Mouse (Mus musculus): ENCODE results near the gene Slc22a13. TPM values are rescaled to one million over a fixed set of nuclear protein-coding genes. Genes with fewer than 3 reads are reported as not detected.

Gene Slc22a13
- polyA plus RNA-seq, 1 experiment from 2014 or later = not detected

GRCm38 (mm10) chr9:119155826-119156225 lies 53.1 kb downstream of the Slc22a13 start:
- WGBS = 46% methylated on average over 7 of the region's 7 CpGs
- no peaks in the 10 kb centered on the region for H3K9me3 ChIP-seq (ENCODE audit: control insufficient read depth, low read depth, low read length)
- H3K4me1 ChIP-seq (ENCODE audit: control insufficient read depth, insufficient read depth, low read length) = no peaks in the 10 kb centered on the region
- no peaks in the 10 kb centered on the region for H3K27me3 ChIP-seq (ENCODE audit: control insufficient read depth, insufficient read depth, low read length)
- H3K27ac ChIP-seq (ENCODE audit: low read length) = no peak overlapping the region
- no peak overlapping the region for H3K4me3 ChIP-seq (ENCODE audit: low read depth, low read length)
- no peaks in the 10 kb centered on the region for H3K36me3 ChIP-seq (ENCODE audit: control insufficient read depth, insufficient read depth, low read length)
- no peak overlapping the region for H3K9ac ChIP-seq (replicated peaks; ENCODE audit: low read depth, low read length)
- H3K4me2 ChIP-seq (replicated peaks; ENCODE audit: low read depth, low read length) = peak overlapping the region; percentile 51; the same call in 1 of the 2 replicates
- ATAC-seq (ENCODE audit: insufficient number of reproducible peaks, insufficient read depth, low FRiP score, low read depth) = peak; percentile 7; the same call in 1 of the 2 replicates

GRCm38 (mm10) chr9:119155416-119155815 lies 53.5 kb downstream of the Slc22a13 start:
- Histone ChIP-seq H3K9me3 (ENCODE audit: control insufficient read depth, low read depth, low read length) (no peaks in the 10 kb centered on the region), H3K36me3 (ENCODE audit: control insufficient read depth, insufficient read depth, low read length) (no peaks in the 10 kb centered on the region), H3K4me1 (ENCODE audit: control insufficient read depth, insufficient read depth, low read length) (no peaks in the 10 kb centered on the region), H3K27me3 (ENCODE audit: control insufficient read depth, insufficient read depth, low read length) (no peaks in the 10 kb centered on the region), H3K4me2 (replicated peaks; ENCODE audit: low read depth, low read length) (no peak overlapping the region), H3K4me3 (ENCODE audit: low read depth, low read length) (no peak overlapping the region), H3K9ac (replicated peaks; ENCODE audit: low read depth, low read length) (no peak overlapping the region), H3K27ac (ENCODE audit: low read length) (no peak overlapping the region)
- no peak for ATAC-seq (ENCODE audit: insufficient number of reproducible peaks, insufficient read depth, low FRiP score, low read depth)
- 78% methylated on average over 8 of the region's 8 CpGs for WGBS

GRCm38 (mm10) chr9:119151751-119152150 lies 57.1 kb downstream of the Slc22a13 start:
- H3K9me3 ChIP-seq (ENCODE audit: control insufficient read depth, low read depth, low read length) = no peaks in the 10 kb centered on the region
- 45% methylated on average over 2 of the region's 2 CpGs for WGBS
- H3K9ac ChIP-seq (replicated peaks; ENCODE audit: low read depth, low read length) = no peak overlapping the region

GRCm38 (mm10) chr9:119149601-119150000 lies 59.3 kb downstream of the Slc22a13 start:
- ATAC-seq (ENCODE audit: insufficient number of reproducible peaks, insufficient read depth, low FRiP score, low read depth) = no peak; the same call in 1 of the 2 replicates
- Histone ChIP-seq H3K36me3 (ENCODE audit: control insufficient read depth, insufficient read depth, low read length) (no peaks in the 10 kb centered on the region), H3K27ac (ENCODE audit: low read length) (no peak overlapping the region), H3K4me3 (ENCODE audit: low read depth, low read length) (no peak overlapping the region), H3K4me1 (ENCODE audit: control insufficient read depth, insufficient read depth, low read length) (no peaks in the 10 kb centered on the region), H3K9ac (replicated peaks; ENCODE audit: low read depth, low read length) (no peak overlapping the region), H3K9me3 (ENCODE audit: control insufficient read depth, low read depth, low read length) (no peaks in the 10 kb centered on the region), H3K4me2 (replicated peaks; ENCODE audit: low read depth, low read length) (no peak overlapping the region), H3K27me3 (ENCODE audit: control insufficient read depth, insufficient read depth, low read length) (no peaks in the 10 kb centered on the region)
- WGBS = 24% methylated on average over 5 of the region's 5 CpGs

More at GRCm38 (mm10) chr9:119151751-119152150, 57.1 kb downstream of the Slc22a13 start:
- Histone ChIP-seq H3K36me3 (ENCODE audit: control insufficient read depth, insufficient read depth, low read length) (no peaks in the 10 kb centered on the region), H3K27ac (ENCODE audit: low read length) (no peak overlapping the region), H3K4me2 (replicated peaks; ENCODE audit: low read depth, low read length) (no peak overlapping the region), H3K27me3 (ENCODE audit: control insufficient read depth, insufficient read depth, low read length) (no peaks in the 10 kb centered on the region), H3K4me3 (ENCODE audit: low read depth, low read length) (no peak overlapping the region), H3K4me1 (ENCODE audit: control insufficient read depth, insufficient read depth, low read length) (no peaks in the 10 kb centered on the region)
- no peak for ATAC-seq (ENCODE audit: insufficient number of reproducible peaks, insufficient read depth, low FRiP score, low read depth)

GRCm38 (mm10) chr9:119146098-119146770 lies 62.7 kb downstream of the Slc22a13 start:
- H3K4me2 ChIP-seq (replicated peaks; ENCODE audit: low read depth, low read length) = no peak overlapping the region
- H3K27me3 ChIP-seq (ENCODE audit: control insufficient read depth, insufficient read depth, low read length) = no peaks in the 10 kb centered on the region
- no peaks in the 10 kb centered on the region for H3K9me3 ChIP-seq (ENCODE audit: control insufficient read depth, low read depth, low read length)
- no peaks in the 10 kb centered on the region for H3K36me3 ChIP-seq (ENCODE audit: control insufficient read depth, insufficient read depth, low read length)
- H3K27ac ChIP-seq (ENCODE audit: low read length) = no peak overlapping the region
- no peak overlapping the region for H3K9ac ChIP-seq (replicated peaks; ENCODE audit: low read depth, low read length)
- H3K4me3 ChIP-seq (ENCODE audit: low read depth, low read length) = no peak overlapping the region
- no peaks in the 10 kb centered on the region for H3K4me1 ChIP-seq (ENCODE audit: control insufficient read depth, insufficient read depth, low read length)
- ATAC-seq (ENCODE audit: insufficient number of reproducible peaks, insufficient read depth, low FRiP score, low read depth) = no peak
- 66% methylated on average over 13 of the region's 13 CpGs for WGBS

GRCm38 (mm10) chr9:119145638-119146037 lies 63.3 kb downstream of the Slc22a13 start:
- H3K9ac ChIP-seq (replicated peaks; ENCODE audit: low read depth, low read length) = no peak overlapping the region
- H3K4me1 ChIP-seq (ENCODE audit: control insufficient read depth, insufficient read depth, low read length) = no peaks in the 10 kb centered on the region
- H3K4me2 ChIP-seq (replicated peaks; ENCODE audit: low read depth, low read length) = no peak overlapping the region
- no peaks in the 10 kb centered on the region for H3K27me3 ChIP-seq (ENCODE audit: control insufficient read depth, insufficient read depth, low read length)
- H3K27ac ChIP-seq (ENCODE audit: low read length) = no peak overlapping the region
- no peak for ATAC-seq (ENCODE audit: insufficient number of reproducible peaks, insufficient read depth, low FRiP score, low read depth)
- no peak overlapping the region for H3K4me3 ChIP-seq (ENCODE audit: low read depth, low read length)
- H3K36me3 ChIP-seq (ENCODE audit: control insufficient read depth, insufficient read depth, low read length) = no peaks in the 10 kb centered on the region
- no peaks in the 10 kb centered on the region for H3K9me3 ChIP-seq (ENCODE audit: control insufficient read depth, low read depth, low read length)
- WGBS = 67% methylated on average over 6 of the region's 6 CpGs

- no peak overlapping the region for H3K4me2 ChIP-seq (replicated peaks; ENCODE audit: low read depth, low read length)
- no peaks in the 10 kb centered on the region for H3K9me3 ChIP-seq (ENCODE audit: control insufficient read depth, low read depth, low read length)
- no peaks in the 10 kb centered on the region for H3K4me1 ChIP-seq (ENCODE audit: control insufficient read depth, insufficient read depth, low read length)
- H3K27ac ChIP-seq (ENCODE audit: low read length) = no peak overlapping the region
- H3K27me3 ChIP-seq (ENCODE audit: control insufficient read depth, insufficient read depth, low read length) = no peaks in the 10 kb centered on the region
- no peak overlapping the region for H3K9ac ChIP-seq (replicated peaks; ENCODE audit: low read depth, low read length)
- 58% methylated on average over 10 of the region's 10 CpGs for whole genome bisulfite sequencing
- ATAC-seq (ENCODE audit: insufficient number of reproducible peaks, insufficient read depth, low FRiP score, low read depth) = no peak
- no peak overlapping the region for H3K4me3 ChIP-seq (ENCODE audit: low read depth, low read length)
- no peaks in the 10 kb centered on the region for H3K36me3 ChIP-seq (ENCODE audit: control insufficient read depth, insufficient read depth, low read length)
These were observed 63.8 kb downstream of the Slc22a13 start for GRCm38 (mm10) chr9:119145137-119145536.

GRCm38 (mm10) chr9:119144696-119145095 lies 64.2 kb downstream of the Slc22a13 start:
- no peaks in the 10 kb centered on the region for H3K9me3 ChIP-seq (ENCODE audit: control insufficient read depth, low read depth, low read length)
- H3K27ac ChIP-seq (ENCODE audit: low read length) = no peak overlapping the region
- H3K9ac ChIP-seq (replicated peaks; ENCODE audit: low read depth, low read length) = no peak overlapping the region
- 79% methylated on average over 8 of the region's 8 CpGs for WGBS
- ATAC-seq (ENCODE audit: insufficient number of reproducible peaks, insufficient read depth, low FRiP score, low read depth) = no peak
- no peaks in the 10 kb centered on the region for H3K27me3 ChIP-seq (ENCODE audit: control insufficient read depth, insufficient read depth, low read length)
- no peaks in the 10 kb centered on the region for H3K36me3 ChIP-seq (ENCODE audit: control insufficient read depth, insufficient read depth, low read length)
- no peaks in the 10 kb centered on the region for H3K4me1 ChIP-seq (ENCODE audit: control insufficient read depth, insufficient read depth, low read length)
- H3K4me2 ChIP-seq (replicated peaks; ENCODE audit: low read depth, low read length) = no peak overlapping the region
- H3K4me3 ChIP-seq (ENCODE audit: low read depth, low read length) = no peak overlapping the region

GRCm38 (mm10) chr9:119143372-119143771 lies 65.5 kb downstream of the Slc22a13 start:
- WGBS = 69% methylated on average over 9 of the region's 9 CpGs
- Histone ChIP-seq H3K9me3 (ENCODE audit: control insufficient read depth, low read depth, low read length) (no peaks in the 10 kb centered on the region), H3K4me2 (replicated peaks; ENCODE audit: low read depth, low read length) (no peak overlapping the region), H3K36me3 (ENCODE audit: control insufficient read depth, insufficient read depth, low read length) (no peaks in the 10 kb centered on the region), H3K27me3 (ENCODE audit: control insufficient read depth, insufficient read depth, low read length) (no peaks in the 10 kb centered on the region), H3K9ac (replicated peaks; ENCODE audit: low read depth, low read length) (no peak overlapping the region), H3K4me3 (ENCODE audit: low read depth, low read length) (no peak overlapping the region), H3K27ac (ENCODE audit: low read length) (no peak overlapping the region), H3K4me1 (ENCODE audit: control insufficient read depth, insufficient read depth, low read length) (no peaks in the 10 kb centered on the region)
- no peak for ATAC-seq (ENCODE audit: insufficient number of reproducible peaks, insufficient read depth, low FRiP score, low read depth)
